Mouse (Mus musculus) right cerebral cortex, postnatal 25 days (tissue): Measurements from ENCODE around the gene Gm20219.
A peak's percentile ranks its signal among the peaks of the same experiment; 100 is the strongest.

ENCODE experiments used
- DNase-seq: peaks from one replicate; pipeline ENCODE4 v3.0.0; 2022

The Gm20219 gene

DNA sequence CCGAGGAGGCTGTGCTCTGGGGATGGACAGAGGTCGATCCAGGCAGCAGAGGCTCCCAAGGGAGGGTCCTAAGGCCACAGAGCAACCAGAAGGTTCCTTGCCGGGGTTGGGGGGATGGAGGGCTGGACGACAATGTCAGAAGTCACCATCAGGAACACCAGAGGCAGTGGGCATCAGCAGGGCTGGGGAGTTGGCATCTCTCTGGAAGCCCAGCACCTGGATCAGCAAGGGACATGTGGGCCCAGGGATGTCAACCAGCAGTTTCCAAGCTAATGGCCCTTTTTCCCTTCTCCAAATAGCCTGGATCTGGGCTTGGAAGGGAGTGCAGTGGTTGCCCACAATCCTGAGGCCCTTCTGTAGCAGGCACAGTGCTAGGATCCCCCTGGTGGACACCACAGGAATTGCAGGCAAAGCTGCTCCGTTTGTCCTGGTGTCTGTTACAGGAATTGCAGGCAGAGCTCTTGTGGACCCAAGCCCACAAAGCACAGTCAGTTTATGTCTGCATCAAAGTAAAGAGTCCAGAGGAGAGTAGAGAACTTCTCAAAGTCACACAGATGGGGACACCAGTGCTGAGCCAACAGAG, 1.3 kb downstream of the Gm20219 start:
- DNase-seq: peak; percentile 71

DNA sequence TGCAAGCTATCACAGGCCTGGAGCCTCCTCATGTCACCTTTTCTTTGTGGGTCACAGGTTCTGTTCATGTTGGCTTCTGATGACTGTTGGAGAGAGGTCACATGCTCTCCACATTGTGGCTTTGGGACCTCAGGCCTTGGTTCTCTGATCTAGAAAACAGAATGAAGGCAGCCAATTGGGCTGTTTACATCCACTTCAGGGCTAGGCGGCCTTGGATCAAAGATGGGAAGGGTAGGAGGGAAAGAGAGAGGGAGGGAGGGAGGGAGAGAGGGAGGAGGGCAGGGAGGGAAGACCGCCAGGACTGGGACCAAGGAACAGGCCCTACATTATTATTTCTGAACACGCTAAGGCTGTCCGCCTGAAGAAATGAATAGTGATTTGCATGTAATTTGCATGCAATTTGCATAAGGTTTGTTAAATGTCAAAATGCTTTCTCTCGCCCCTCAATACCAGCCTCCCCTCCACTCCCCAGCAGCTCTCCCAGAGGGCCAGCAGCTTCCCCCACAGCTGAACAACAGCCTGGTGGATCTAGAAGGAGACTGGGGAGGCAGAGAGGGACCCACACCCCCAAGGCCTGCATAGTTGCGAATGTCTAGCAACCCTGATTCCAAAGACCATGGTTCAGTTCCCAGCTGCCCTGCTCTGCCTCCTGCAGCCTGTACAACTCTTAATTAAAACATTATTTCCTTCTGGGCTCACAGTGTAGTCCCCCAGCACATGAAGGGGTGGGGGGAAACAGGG, 2.2 kb downstream of the Gm20219 start:
- no peak for DNase-seq

DNA sequence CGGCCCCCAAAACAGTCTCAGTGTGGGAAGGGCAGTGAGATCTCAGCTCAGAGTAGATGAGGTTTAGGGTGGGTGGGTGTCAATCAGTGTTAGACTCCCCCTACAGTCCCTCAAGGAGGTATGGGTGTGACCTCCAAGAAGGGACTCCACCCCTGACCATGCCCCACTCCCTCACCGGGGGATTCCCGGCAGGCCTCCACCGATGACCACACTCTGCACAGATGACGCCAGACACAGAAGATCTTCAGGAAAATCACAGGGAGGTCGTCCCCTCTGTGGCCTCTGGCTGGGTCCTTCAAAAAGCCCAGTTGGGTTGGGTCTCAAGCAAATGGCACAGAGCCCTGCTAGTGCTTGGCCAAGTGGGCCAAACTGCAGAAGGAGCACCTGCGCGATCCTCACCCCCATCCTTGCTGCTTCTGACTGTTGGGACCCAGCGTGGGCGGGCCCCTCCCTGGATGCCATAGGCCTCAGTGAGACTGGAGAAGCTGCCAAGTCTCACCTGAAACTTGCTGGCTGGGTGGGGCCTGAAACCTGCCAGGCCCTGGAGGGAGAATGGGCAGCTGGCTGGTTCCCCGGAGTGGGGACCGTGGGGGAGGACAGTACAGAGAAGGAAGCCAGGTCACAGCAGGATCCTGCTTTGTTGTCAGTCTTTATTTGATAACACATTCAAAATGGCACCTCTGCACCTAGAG, 3.3 kb downstream of the Gm20219 start:
- peak; percentile 3 for DNase-seq

DNA sequence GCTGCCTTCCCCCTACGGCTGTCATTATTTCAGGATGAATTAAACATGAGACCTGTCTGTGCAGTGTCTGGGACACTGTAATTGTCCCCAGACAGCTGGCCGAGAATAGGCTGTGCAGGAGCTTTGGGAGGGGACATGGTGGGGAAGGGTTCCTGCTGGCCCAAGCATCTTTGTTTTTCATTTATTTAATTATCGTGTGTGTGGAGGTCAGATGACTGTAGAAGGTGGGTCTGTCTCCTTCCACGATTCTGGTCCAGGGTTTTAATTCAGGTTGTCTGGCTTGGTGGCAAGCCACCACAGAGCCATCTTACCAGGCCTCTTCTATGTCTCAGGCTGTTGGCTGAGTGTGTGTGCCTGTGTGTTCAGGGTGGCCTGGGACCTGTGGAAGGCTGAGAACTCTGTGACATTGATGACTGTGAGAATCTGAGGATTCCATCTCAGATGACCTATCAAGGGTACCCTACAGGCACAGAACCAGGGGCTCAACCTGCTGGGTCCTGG, 5.5 kb downstream of the Gm20219 start:
- DNase-seq: no peak

DNA sequence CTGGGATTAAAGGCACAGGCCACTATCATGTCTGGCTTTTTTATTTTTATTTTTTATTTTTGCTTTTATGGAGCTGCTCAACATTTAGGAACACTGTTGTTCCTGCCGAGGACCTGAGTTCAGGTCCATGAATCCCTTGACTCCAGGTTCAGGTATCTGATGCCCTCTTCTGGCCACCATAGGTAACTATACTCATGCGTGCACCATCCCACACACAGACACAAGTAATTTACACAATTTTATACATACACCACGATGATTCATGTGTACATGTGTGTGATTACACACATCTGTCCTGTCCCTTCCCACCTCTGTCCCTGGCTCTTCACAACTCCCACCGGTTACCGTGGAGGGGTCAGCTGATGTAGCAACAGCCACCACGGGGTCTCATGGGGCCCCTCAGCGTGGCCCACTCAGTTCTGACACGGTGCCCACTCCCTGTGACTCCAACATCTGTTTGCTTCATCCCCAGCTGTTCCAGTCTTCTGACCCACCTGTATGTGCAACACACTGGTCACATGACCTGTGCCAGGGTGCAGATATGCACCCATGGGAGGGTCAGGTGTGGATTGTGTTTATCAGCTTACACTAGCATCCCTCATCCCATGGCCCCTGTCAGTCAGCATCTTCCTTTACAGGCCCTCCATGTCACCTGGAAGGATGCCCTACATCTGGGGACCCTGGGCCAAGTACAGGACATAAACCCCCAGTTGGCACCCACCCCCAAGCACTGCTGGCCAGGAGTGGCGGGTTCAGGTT, 6.2 kb downstream of the Gm20219 start:
- no peak for DNase-seq

DNA sequence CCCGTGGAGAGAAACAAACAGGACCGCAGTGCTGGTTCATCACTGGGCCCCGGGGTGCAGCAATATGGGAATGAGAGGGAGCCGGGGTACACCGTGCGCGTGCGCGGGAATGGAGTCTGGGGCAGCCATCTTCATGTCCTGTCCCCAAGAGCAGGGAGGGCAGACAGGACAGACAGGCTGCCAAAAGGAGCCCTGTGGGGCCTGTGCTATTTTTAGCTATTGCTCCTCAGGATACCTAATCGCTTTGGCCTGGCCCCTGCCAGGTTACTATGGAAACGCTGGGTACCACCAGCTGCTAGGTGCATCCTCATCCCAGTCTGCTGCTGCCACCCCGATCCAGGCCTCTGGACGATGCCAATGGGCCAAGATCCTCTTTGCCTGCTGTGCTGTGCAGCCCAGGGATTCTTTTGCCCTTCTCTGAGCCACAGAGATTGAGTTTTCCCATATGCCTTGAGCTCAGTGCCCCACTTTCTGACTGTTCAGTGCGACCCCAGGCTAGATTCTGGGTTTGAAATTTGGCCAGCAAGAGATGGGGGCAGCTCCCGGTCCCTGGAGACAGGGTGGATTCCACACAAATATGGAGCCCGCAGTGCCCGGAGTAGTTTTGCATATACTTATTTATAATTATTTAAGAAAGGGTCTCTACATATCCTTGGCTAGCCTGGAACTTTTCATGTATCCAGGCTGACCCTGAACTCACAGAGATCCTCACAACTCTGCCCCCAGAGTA, 6.9 kb downstream of the Gm20219 start:
- DNase-seq: no peak

DNA sequence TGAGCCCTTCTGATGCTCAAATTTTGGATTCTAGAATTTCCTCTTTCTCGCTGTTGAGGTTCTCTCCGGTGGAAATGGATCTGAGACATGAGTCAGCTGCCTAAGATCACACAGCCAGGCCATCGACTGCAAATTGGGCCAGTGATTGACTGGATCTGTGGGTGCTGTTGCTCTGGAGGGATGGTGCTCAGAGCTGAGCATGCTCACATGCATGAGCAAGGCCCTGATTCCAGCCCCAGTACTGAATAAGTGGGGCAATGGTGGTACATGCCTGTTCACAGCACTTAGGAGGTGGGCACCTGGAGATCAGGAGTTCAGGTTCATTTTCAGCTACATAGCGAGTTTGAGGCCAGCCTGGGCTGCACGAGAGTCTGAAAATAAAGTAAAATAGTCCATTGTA, 7.6 kb downstream of the Gm20219 start:
- DNase-seq: no peak

DNA sequence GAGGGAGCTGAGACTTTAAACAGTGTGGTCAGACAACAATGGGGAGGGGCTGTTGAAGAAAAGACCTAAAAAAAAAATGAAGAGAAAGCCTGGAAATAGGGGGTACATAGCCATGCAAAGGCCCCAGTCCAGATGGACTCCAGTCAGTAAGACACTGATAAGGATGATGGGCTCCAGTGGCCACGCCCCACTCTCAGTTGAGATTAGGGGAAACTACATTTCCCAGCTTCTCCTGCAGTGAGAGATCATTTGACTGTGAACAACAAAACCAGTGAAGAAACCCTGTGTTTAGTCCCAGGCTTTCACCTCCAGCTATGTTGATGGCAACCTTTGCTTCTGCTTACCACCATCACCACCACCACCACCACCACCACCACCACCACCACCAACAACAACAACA, 8.2 kb downstream of the Gm20219 start:
- DNase-seq: no peak

DNA sequence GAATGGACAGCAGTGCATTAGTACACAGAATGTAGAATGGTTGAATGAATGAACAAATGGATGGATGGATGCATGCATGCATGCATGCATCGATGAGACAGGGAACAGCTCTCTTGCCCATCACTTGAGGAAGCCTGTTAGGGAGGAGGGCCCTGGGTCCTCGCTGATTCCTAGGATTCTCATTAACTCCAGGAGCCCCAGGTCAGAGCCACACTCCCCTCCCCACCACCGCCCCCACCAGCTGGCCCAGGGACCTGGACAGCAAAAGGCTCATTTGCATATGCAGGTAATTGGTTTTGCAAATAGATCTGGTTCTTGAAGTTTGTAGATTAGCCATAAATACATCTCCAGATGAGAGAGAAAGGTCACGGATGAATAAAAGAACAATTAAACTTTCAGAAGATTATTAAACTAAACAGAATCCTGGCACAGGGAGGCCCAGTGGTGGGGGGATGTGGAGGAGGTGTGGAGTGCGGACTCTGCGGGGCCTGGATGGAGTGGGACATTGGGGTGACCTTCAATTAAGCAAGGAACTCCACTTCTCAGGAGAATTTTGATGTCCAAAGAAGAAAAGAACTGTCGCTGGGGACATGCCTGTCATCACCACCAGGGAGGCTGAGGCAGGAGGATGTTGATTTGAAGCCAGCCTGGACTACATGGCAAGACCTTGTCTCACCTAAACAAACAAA, 9.3 kb downstream of the Gm20219 start:
- DNase-seq: no peak

DNA sequence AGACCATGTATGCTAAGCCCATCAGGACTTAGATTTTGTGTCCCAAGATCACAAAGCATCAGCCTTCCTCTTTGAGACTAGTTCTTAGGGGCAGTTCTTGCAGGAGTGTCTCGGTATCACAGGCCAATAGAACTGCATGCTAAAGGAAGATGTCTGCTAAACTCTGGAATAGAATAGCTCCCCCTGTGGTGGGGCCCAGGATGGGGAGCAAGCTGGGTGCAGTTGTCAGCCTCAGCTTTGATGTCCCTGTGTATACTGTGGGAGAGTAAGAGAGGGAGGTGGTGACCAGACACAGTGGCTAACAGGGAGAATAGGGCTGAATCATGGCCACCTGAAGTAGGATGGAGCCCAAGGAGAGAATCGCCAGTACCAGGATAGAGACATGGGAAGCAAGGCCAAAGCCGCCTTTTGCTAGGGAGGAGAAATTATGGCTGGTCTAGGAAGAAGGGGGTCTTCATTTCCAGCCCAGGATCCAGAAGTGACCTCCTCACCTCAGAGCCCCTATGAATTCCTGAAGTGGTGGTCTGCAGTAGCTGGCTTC, 10.4 kb downstream of the Gm20219 start:
- DNase-seq: no peak

DNA sequence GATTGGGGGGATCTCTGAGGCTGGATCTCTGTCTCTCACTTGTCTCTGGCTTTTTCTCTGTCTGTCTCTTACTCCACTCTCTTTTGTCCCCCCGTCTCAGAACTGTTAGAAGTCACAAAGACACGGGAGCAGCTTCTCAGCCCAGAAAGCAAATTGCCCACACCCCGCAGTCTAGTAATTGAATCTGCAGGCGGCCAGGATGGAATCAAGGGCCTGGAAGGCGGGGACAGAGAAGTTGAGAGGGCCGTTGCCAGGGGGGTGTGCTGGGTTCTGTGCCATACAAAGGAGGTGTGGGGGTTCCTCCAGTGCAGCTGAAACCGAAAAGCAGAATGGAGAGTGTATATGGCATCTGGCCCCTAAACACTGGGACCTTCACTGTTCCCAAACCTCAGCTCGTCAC, 11.5 kb downstream of the Gm20219 start:
- DNase-seq: no peak

DNA sequence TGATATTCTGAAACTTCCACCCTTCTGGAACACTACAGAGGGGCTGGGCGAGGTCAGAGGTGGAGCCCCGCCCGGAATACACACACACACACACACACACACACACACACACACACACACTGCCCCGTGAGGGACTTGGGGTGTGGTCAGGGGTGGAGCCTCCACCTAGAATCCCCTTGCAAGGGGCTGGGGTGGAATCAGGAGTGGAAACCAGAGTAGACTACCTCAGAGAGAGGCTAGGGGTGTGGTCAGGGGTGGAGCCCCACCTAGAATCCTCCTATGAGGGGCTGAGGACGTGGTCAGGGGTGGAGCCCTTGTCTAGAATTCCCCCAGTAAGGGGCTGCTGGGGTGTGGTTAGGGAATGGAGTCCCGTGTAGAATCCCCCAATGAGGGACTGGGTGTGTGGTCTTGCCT, 13.6 kb downstream of the Gm20219 start:
- no peak for DNase-seq

DNA sequence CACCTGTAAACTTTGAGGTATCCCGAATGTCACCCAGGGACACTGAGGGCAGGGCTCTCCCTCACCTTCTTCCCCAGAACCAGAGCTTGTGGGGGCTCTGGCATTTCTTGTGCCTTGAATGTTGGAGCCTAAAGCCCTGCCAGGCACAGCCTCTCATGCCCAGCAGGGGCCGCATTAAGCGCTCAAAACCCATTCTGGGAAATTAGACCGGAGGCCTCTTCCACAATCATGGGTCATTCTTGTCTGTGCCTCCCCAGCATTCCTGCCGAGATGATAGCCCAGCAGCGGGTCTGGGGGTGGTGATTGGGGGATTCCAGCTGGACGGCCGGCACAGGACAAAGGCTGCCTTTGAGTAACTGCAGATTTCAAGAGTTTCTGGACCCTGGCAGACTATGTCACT, 16.3 kb downstream of the Gm20219 start:
- no peak for DNase-seq

DNA sequence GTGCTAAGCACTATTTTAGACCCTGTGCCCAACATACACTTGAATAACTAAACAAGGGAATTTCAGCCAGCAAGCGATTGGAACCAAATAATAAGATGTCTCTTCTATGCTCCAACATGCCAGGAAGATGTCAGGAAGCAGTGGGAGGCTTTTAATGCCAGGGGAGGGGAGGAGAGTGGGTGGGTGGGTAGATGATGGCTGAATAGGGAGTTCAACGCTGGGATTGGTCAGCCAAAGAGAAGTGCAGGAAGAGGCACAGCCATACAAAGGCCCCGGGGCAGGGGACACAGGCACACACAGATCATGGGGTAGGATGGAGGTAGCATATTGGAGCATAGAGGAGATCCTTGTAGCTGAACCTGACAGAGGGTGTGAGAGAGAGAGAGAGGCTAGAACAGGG, 17.3 kb downstream of the Gm20219 start:
- no peak for DNase-seq

DNA sequence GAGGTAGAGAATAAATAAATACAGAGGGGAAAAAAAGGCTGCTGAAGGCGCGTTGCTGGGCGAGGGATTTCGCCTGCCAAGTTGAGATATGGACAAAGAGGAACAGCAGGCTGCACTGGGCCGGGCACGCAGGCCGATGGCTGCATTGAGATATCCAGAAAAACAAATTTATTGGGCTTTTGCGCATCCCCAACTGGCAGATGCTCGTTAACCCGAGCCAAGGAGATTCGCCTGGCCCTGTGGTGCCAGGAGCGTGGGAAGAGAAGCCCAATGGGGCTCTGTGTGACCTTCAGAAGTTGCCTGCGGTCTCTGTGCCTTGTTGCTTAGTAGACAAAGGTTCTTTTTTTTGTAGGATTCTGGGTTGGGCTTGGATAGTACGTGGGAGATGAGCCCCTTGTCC, 18.0 kb downstream of the Gm20219 start:
- DNase-seq: no peak

DNA sequence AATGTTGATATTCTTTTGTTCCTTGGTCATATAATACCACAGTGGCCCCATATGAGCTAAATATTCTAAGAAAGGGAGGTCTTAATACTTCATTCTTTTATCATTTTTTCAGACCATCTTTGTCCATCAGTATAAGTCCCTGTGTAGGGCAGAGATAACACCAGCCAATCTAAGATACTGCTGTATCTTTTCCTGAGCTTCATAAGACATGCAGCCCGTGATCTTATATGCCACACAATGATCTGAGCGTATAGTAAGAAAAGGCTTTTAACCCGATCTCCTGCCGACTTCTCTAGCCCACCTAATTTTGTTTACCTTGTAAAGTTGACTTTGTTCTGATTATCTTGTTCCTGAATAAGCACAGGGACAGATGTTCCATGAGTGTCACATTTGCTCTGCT, 29.2 kb downstream of the Gm20219 start:
- DNase-seq: no peak

DNA sequence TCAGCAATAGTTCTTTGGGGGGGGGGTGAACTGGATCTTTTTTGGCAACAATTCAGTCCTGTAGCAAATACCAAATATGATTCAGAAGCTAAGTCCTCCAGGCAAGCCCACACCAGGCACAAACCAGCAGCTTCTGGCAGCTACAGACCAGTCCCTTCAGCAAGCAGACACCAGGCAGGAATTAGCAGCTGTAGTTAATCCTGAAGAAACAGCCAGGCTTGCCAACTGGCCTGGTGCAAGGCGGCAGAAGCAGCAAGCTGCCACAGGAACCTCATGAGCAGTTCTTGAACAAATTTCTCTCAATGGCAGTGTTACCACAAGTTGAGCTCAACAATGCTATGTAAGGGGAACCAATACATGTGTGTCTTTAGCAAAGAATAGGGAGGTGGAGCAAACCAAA, 31.4 kb downstream of the Gm20219 start:
- DNase-seq: no peak

DNA sequence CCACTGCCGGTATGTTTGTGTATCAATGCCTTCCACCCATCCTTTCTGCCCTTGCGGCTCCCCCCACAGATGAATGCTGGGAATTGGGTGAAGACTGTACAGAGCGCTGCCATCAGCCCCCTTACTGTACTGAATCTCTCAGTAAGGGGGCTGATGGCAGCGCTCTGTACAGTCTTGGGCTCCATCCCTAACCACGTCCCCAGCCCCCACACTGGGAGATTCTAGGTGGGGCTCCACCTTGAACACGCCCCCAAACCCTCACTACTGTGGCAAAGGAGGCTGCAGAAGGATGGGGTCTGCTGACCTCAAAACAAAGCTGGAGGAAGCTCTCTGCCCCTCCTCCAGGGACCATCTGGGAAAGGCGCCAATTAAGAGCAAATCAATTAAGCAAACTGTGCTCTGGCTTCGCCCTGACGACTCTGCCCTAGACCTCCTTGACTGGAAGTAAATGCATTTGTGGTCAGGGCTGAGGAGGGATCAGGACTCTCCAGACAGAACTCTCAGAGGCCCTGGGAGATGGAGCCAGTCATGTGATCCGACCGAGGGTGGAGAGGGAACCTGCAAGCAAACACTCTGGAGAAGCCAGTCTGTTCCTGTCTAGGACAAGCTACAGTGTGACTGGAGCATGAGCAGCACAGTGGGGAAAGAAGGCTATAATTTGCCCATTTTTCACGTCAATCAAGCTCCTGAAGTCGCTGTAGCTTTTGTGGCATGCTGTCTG, 38.3 kb downstream of the Gm20219 start:
- DNase-seq: no peak

DNA sequence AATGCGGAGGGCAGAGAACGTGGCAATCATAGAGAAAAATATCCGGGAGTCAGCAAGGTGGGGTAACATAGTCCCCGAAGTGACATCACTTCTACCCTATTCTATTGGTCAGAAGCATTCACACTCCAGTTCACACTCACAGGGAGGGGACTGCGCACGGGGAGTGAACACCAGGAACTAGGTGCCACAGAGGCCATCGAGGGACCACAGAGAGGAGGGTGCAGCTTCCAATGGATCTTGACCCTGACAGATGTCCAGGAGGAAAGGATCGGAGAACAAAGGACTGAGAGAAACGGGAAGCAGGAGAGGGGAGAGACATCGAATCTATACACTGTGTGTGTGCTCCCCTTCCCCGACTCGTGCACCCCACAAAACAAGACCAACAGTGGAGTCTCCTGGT, 39.3 kb downstream of the Gm20219 start:
- DNase-seq: no peak

DNA sequence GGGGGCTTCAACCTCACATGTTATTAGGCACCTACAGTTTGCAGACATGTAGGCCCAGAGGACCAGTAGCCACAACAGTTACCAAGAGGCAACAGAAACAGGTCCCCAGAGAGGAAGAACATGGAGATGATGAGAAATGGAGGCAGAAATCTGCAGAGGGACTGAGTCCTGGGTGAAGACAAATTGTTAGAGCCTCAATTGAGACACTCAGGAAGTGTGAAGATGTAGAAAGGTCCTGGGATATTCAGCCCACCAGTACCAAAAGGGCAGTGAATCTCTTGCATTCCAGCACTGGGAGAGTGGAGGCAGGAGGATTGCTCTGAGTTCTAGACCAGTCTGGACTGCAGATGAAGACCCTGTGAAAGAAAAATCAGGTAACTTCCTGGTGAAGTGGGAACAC, 39.9 kb downstream of the Gm20219 start:
- no peak for DNase-seq

DNA sequence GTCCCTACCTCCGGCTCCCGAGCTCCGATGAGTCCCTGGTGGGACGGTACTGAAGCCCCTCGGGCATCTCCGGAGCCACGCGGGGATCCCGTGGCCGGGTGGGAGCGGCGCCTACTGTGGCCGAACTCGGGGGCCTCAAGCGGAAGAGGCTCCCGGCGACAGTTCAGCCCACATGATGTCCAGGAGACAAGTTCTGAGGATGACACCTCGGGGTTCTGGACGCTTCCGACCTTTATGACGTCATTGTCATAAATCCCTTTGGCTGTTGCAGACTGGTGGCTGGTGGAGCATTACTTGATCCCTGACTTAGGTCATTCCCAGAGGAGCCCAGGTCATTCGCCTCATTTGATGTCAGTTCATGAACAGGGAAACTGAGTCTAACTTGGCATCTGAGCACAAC, 41.9 kb downstream of the Gm20219 start, which contains the start of gene Znrf4:
Gene Znrf4 (minus strand): TSS at position 122 of the 400 bp plus-strand sequence.
- no peak for DNase-seq
